8 mouse cellular contexts compared by ENCODE assay signal in genomic region chr14:124675654-124676505, GRCm38 (mm10). TPM values are rescaled to one million over a fixed set of nuclear protein-coding genes. Genes with fewer than 3 reads are reported as not detected.
DNase-seq lines count a peak whose midpoint lies in the region; ATAC-seq and TF ChIP-seq lines count a peak whose summit lies in the region.

No protein-coding gene starts in this region.

- TF ChIP-seq CTCF in heart, adult 2 months (IDR thresholded peaks at IDR 0.05): no peak
- no peak for TF ChIP-seq CTCF in cortical plate, adult 2 months (IDR thresholded peaks at IDR 0.05; ENCODE audit: extremely low read depth, insufficient read depth, low read length)
- TF ChIP-seq CTCF in left cerebral cortex, adult 2 months (IDR thresholded peaks at IDR 0.05): no peak

- H3K79me2 ChIP-seq in heart, adult 2 months (replicated peaks; ENCODE audit: control insufficient read depth, insufficient read depth, low read length): no peaks in the 10 kb centered on the region

- no peaks in the 10 kb centered on the region for H3K27me3 ChIP-seq in heart, adult 2 months (ENCODE audit: control insufficient read depth, insufficient read depth, low read length)
- no peaks in the 10 kb centered on the region for H3K27me3 ChIP-seq in heart, embryonic 14.5 days (ENCODE audit: control insufficient read depth, insufficient read depth, low read length)
- H3K27me3 ChIP-seq in neural tube, embryonic 12.5 days (replicated peaks): 0 out of 2 replicates have a peak, but pooled peaks cover 3% of the 10 kb centered on the region

- H3K4me1 ChIP-seq in heart, adult 2 months (ENCODE audit: control insufficient read depth, insufficient read depth, low read length): no peaks in the 10 kb centered on the region
- no peaks in the 10 kb centered on the region; the same call in 1 of the 2 replicates for H3K4me1 ChIP-seq in cortical plate, adult 2 months (ENCODE audit: control insufficient read depth, insufficient read depth, low read length)
- peaks cover 4 to 9% of the 10 kb centered on the region in 2 experiments; a peak in 2 of 4 replicates for H3K4me1 ChIP-seq in heart, embryonic 14.5 days (ENCODE audit: control insufficient read depth in 2 of 2, insufficient read depth in 2 of 2, low read length in 2 of 2)
- peaks cover 16% of the 10 kb centered on the region for H3K4me1 ChIP-seq in neural tube, embryonic 12.5 days

- no peaks in the 10 kb centered on the region for H3K36me3 ChIP-seq in heart, adult 2 months (ENCODE audit: control insufficient read depth, insufficient read depth, low read length)
- no peaks in the 10 kb centered on the region for H3K36me3 ChIP-seq in heart, embryonic 14.5 days (ENCODE audit: control insufficient read depth, insufficient read depth, low read length)
- no peaks in the 10 kb centered on the region for H3K36me3 ChIP-seq in neural tube, embryonic 12.5 days

- WGBS in heart, adult 2 months: 24% methylated on average over 23 of the region's 23 CpGs
- 21% methylated on average over 23 of the region's 23 CpGs for WGBS in heart, embryonic 14.5 days
- 7% methylated on average over 23 of the region's 23 CpGs for WGBS in neural tube, embryonic 12.5 days

- H3K9me3 ChIP-seq in heart, embryonic 14.5 days (ENCODE audit: control insufficient read depth, low read length): no peaks in the 10 kb centered on the region
- no peaks in the 10 kb centered on the region for H3K9me3 ChIP-seq in neural tube, embryonic 12.5 days

- DNase-seq in heart, adult 2 months: peak in 1 of 2 experiments; percentile 11
- DNase-seq in heart, adult 9 months (ENCODE audit: low spot score in 2 of 2): no peak
- peak; percentile 53 for DNase-seq in left cerebral cortex, adult 2 months (ENCODE audit: extremely low spot score in 1 of 2, low spot score in 2 of 2)
- no peak for DNase-seq in kidney, adult 11 months

- H3K27ac ChIP-seq in heart, adult 2 months: 0 out of 2 replicates have a peak overlapping the region, but pooled peaks have one; percentile 21
- H3K27ac ChIP-seq in cortical plate, adult 2 months (ENCODE audit: insufficient read depth, low read length): peak overlapping the region; percentile 55
- H3K27ac ChIP-seq in heart, embryonic 14.5 days (replicated peaks in 1 of 2; ENCODE audit: control insufficient read depth in 1 of 2, insufficient read depth in 1 of 2, low read depth in 2 of 2, low read length in 2 of 2): no peak overlapping the region; a peak in 1 of 4 replicates
- H3K27ac ChIP-seq in left cerebral cortex, adult 2 months: peak overlapping the region; percentile 95
- no peak overlapping the region for H3K27ac ChIP-seq in neural tube, embryonic 12.5 days

- no peak for TF ChIP-seq POLR2A in heart, adult 2 months (IDR thresholded peaks at IDR 0.05; ENCODE audit: insufficient read depth, low read depth, low read length)
- TF ChIP-seq POLR2A in cortical plate, adult 2 months (IDR thresholded peaks at IDR 0.05; ENCODE audit: extremely low read depth, insufficient read depth, low read length): peak; percentile 89; the same call in 1 of the 2 replicates

- TF ChIP-seq EP300 in heart, adult 2 months (IDR thresholded peaks at IDR 0.05; ENCODE audit: insufficient read depth, low read depth, low read length): no peak

- intact Hi-C loops in heart, adult 2 months (cut with DNase I): loop anchor here (10.0 kb wide), 1 partner anchor 261 kb away; no protein-coding TSS in a partner anchor
- intact Hi-C loops in left cerebral cortex, adult 2 months (cut with DNase I): loop anchor here (10.0 kb wide), 3 partner anchors 201 to 451 kb away; no protein-coding TSS in a partner anchor

- peak overlapping the region; percentile 38 for H3K4me3 ChIP-seq in heart, adult 2 months
- H3K4me3 ChIP-seq in cortical plate, adult 2 months (ENCODE audit: insufficient read depth, low read length): peak overlapping the region; percentile 98
- peak overlapping the region; percentile 47 to 51 for H3K4me3 ChIP-seq in heart, embryonic 14.5 days (ENCODE audit: control insufficient read depth in 1 of 2, insufficient read depth in 1 of 2, low read depth in 1 of 2, low read length in 2 of 2)
- H3K4me3 ChIP-seq in left cerebral cortex, adult 2 months: peak overlapping the region; percentile 81
- H3K4me3 ChIP-seq in neural tube, embryonic 12.5 days: peak overlapping the region; percentile 45

- H3K9ac ChIP-seq in heart, adult 2 months (ENCODE audit: low read depth, low read length): peak overlapping the region; percentile 10; the same call in 1 of the 2 replicates
- peak overlapping the region; percentile 63 for H3K9ac ChIP-seq in heart, embryonic 14.5 days (ENCODE audit: low read length)
- H3K9ac ChIP-seq in neural tube, embryonic 12.5 days: peak overlapping the region; percentile 45

- peak; percentile 47 for ATAC-seq in heart, embryonic 14.5 days (ENCODE audit: insufficient number of reproducible peaks, insufficient read depth, low FRiP score, low read depth)
- ATAC-seq in neural tube, embryonic 12.5 days (ENCODE audit: low FRiP score, low read depth): peak; percentile 59
- no peak for ATAC-seq in erythroid progenitor cell, adult 5-6 weeks (replicated peaks; ENCODE audit: low FRiP score, poor library complexity, severe bottlenecking)

- H3K4me2 ChIP-seq in heart, embryonic 14.5 days (ENCODE audit: low read length): peak overlapping the region; percentile 71
- peak overlapping the region; percentile 88 for H3K4me2 ChIP-seq in neural tube, embryonic 12.5 days (replicated peaks)

RNA-seq across cellular contexts. Expression of gene Fgf14, which starts 1.0 kb away (rescaled TPM):
- 1 to 10 TPM; 1.5 to 2.3 TPM for total RNA-seq in heart, adult 2 months (2021)
- 0.45 and 1.2 TPM in 2 replicates for polyA plus RNA-seq in heart, adult 2 months (2012; rRNA removed)
- 22.8 and 24.8 TPM in 2 replicates for polyA plus RNA-seq in cortical plate, adult 2 months (2012; rRNA removed)
- polyA plus RNA-seq in heart, embryonic 14.5 days (2014; fragmentation: Nextera tagmentation; extraction: Ambion mirVana): 2.3 and 2.5 TPM in 2 replicates
- total RNA-seq in left cerebral cortex, adult 2 months (2021): 10 to 100 TPM; 54.7 to 55.1 TPM
- polyA plus RNA-seq in neural tube, embryonic 12.5 days (2016; fragmentation: Nextera tagmentation; extraction: Ambion mirVana): 9.3 and 9.5 TPM in 2 replicates
- total RNA-seq in erythroid progenitor cell, adult 5-6 weeks (2015; ENCODE audit: low replicate concordance): not detected in 2 replicates
- not detected in 2 replicates for total RNA-seq in erythroid progenitor cell, adult 5-6 weeks (2017; ENCODE audit: low replicate concordance)

Comparison
In these comparisons a context has a peak if more than half of its experiments do, and no peak if none do; other contexts are left out.
1. H3K27ac ChIP-seq: peak in heart, adult 2 months (single experiment), cortical plate, adult 2 months (single experiment) and left cerebral cortex, adult 2 months (single experiment); none in heart, embryonic 14.5 days (0 of 2) and neural tube, embryonic 12.5 days (single experiment).
2. DNase-seq: peak in left cerebral cortex, adult 2 months (2 of 2); none in heart, adult 9 months (0 of 2) and kidney, adult 11 months (single experiment).
3. H3K4me3 ChIP-seq: peak in every context shown above with its lines; median percentile 98 in cortical plate, adult 2 months; 81 in left cerebral cortex, adult 2 months; 49 in heart, embryonic 14.5 days; 45 in neural tube, embryonic 12.5 days; 38 in heart, adult 2 months.
4. H3K9ac ChIP-seq: peak in every context shown above with its lines; median percentile 63 in heart, embryonic 14.5 days; 45 in neural tube, embryonic 12.5 days; 10 in heart, adult 2 months.